Mouse (Mus musculus) heart, adult 8-10 months (tissue): Measurements from ENCODE around the gene AY358078. TPM values are rescaled to one million over a fixed set of nuclear protein-coding genes. Genes with fewer than 3 reads are reported as not detected.

Source experiments
- microRNA-seq: library from miRNA; unstranded; fragments of <30 nt; microRNA quantifications from one replicate; pipeline ENCODE4 v1.2.0, GENCODE M21; 2022
- total RNA-seq, 4 experiments: library from RNA; stranded (reverse); gene quantifications; 2 replicates each; pipeline ENCODE4 v1.2.4; 2022

Gene AY358078
- total RNA-seq, 4 experiments from 2014 or later = not detected

Small RNAs within 50 kb of the gene (microRNA-seq; reads per million reads assigned to microRNA genes)
- not detected for gene Gm27375

Other genes starting within 250 kb of the AY358078 start
- not detected for gene Gm5622, start 247.3 kb upstream of the AY358078 start, total RNA-seq
- not detected for gene Gm17175, start 226.0 kb upstream of the AY358078 start, total RNA-seq
- not detected for gene Gm17174, start 207.9 kb upstream of the AY358078 start, total RNA-seq
- gene Gm17078, start 188.7 kb upstream of the AY358078 start, total RNA-seq = not detected
- not detected for gene Gm4181, start 164.4 kb upstream of the AY358078 start, total RNA-seq
- not detected for gene Gm17079, start 104.6 kb upstream of the AY358078 start, total RNA-seq
- not detected for gene Gm5800, start 82.9 kb upstream of the AY358078 start, total RNA-seq
- not detected for gene Ang4, start 26.5 kb upstream of the AY358078 start, total RNA-seq
- gene Ear6, start 53.7 kb downstream of the AY358078 start, total RNA-seq = not detected
- gene Mettl17, start 84.8 kb downstream of the AY358078 start, total RNA-seq = 10 to 100 TPM; 17.9 to 26.4 (median 22.7) TPM
- under 1 TPM in 2 of 4 experiments, not detected in 2; 0.17 to 0.44 TPM for gene Slc39a2, start 92.8 kb downstream of the AY358078 start, total RNA-seq
- 1,000 to 10,000 TPM; 1,477 to 1,608 (median 1,523) TPM for gene Ndrg2, start 114.1 kb downstream of the AY358078 start, total RNA-seq
- gene Tppp2, start 118.4 kb downstream of the AY358078 start, total RNA-seq = not detected
- not detected for gene Rnase13, start 122.7 kb downstream of the AY358078 start, total RNA-seq
- 10 to 100 TPM; 20.4 to 31.0 (median 24.0) TPM for gene Arhgef40, start 184.7 kb downstream of the AY358078 start, total RNA-seq
- 1 to 10 TPM; 1.6 to 4.4 (median 2.5) TPM for gene Tmem253, start 215.6 kb downstream of the AY358078 start, total RNA-seq
- gene Zfp219, start 220.7 kb downstream of the AY358078 start, total RNA-seq = 10 to 100 TPM; 22.5 to 29.9 (median 24.6) TPM
- not detected for gene Olfr221, start 242.4 kb downstream of the AY358078 start, total RNA-seq